In genomic region chr3:95716075-95716474, GRCm38 (mm10) we compare ENCODE assay signal across 17 mouse cellular contexts.
"Had no signal": no experiment of that assay in that cellular context is flagged by ENCODE, and none has a peak within 500 bp of the region (broad histone marks: within the 10 kb centered on the region; RNA-seq: fewer than 3 reads in every experiment).

No protein-coding gene starts in this region.

- H3K27ac ChIP-seq: neural tube, embryonic 12.5 days; neural tube, embryonic 13.5 days; stomach, embryonic 15.5 days; stomach, postnatal 0 days had no signal

- H3K4me1 ChIP-seq: neural tube, embryonic 12.5 days; neural tube, embryonic 13.5 days; neural tube, embryonic 15.5 days; stomach, embryonic 15.5 days had no signal

- H3K36me3 ChIP-seq: neural tube, embryonic 12.5 days; neural tube, embryonic 13.5 days; neural tube, embryonic 15.5 days had no signal

- H3K27me3 ChIP-seq: neural tube, embryonic 12.5 days; neural tube, embryonic 13.5 days; neural tube, embryonic 15.5 days; stomach, embryonic 15.5 days had no signal

- H3K4me3 ChIP-seq: neural tube, embryonic 12.5 days; neural tube, embryonic 13.5 days; neural tube, embryonic 15.5 days; stomach, embryonic 15.5 days had no signal

- H3K4me2 ChIP-seq: neural tube, embryonic 12.5 days; neural tube, embryonic 13.5 days; neural tube, embryonic 15.5 days; stomach, embryonic 15.5 days had no signal

- H3K9ac ChIP-seq: neural tube, embryonic 12.5 days; neural tube, embryonic 13.5 days; neural tube, embryonic 15.5 days; stomach, embryonic 15.5 days had no signal

- DNase-seq: retina, postnatal 1 day; right cerebral cortex, adult 18-20 months; right cerebral cortex, postnatal 14 days; right cerebral cortex, postnatal 25 days; right cerebral cortex, postnatal 4 days; spleen, adult 18-20 months; thymus, adult 18-20 months; thymus, adult 2 months; thymus, postnatal 14 days; thymus, postnatal 25 days; thymus, postnatal 36 days; thymus, postnatal 4 days had no signal

- H3K9me3 ChIP-seq: neural tube, embryonic 15.5 days; stomach, embryonic 15.5 days had no signal
